Comparison of ENCODE assay signal across 11 mouse cellular contexts in the genomic region with DNA sequence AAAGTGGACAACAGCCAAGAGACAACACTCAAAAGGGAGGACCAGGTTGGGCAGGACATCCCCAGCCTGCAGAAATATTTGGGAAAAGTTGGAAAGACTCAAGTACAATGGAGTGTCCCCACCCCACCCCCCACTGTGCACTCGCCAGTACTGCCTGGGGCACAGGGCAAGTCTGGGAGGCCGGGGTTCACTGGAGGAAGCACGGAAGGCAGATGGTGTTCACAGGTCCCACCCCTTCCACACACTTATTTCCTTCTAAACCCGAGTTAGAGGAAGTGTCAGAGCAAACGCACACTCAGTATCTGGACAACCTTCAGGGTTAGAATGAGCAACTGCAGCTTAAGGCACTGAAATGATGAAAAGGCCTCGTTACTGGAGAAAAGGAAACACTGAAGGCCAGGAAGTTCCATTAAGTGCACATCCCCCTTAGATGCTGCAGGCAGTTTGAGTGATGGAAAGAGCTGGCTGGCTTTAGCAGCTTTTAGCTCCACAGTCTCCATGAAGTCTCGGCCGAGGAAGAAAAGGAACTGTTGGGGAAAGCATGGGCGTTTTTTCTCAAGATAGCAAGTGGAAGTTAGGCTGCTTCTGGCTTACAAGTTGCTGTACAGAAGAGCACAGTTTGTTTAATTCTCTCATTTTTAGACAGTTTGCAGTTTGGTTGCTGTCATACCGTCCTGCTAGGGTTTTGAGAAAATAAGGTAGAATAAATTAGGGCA. TPM values are rescaled to one million over a fixed set of nuclear protein-coding genes. Genes with fewer than 3 reads are reported as not detected.
DNase-seq lines count a peak whose midpoint lies in the region; ATAC-seq and TF ChIP-seq lines count a peak whose summit lies in the region.
"Had no signal": no experiment of that assay in that cellular context is flagged by ENCODE, and none has a peak within 500 bp of the region (broad histone marks: within the 10 kb centered on the region; RNA-seq: fewer than 3 reads in every experiment).

No protein-coding gene starts in this region.

- DNase-seq in kidney, adult 11 months = peak; percentile 4
- DNase-seq in R1 (ENCODE audit: low read depth, low spot score) (peak; percentile 88), liver (peak; percentile 33)
- DNase-seq in heart, adult 8-10 months (ENCODE audit: low spot score) = peak; percentile 3
- no peak for DNase-seq in ovary, postnatal 14 days (ENCODE audit: low spot score)
- DNase-seq in gastrocnemius, adult 2 months = no peak

- no peak for TF ChIP-seq CTCF in gastrocnemius, adult 2 months (IDR thresholded peaks at IDR 0.05)

- H3K4me1 ChIP-seq in kidney, embryonic 14.5 days (ENCODE audit: control insufficient read depth, insufficient read depth, low read length) = no peaks in the 10 kb centered on the region
- H3K4me1 ChIP-seq in forebrain, embryonic 16.5 days (replicated peaks; ENCODE audit: control insufficient read depth, insufficient read depth, low read length) = no peaks in the 10 kb centered on the region

- H3K36me3 ChIP-seq in kidney, embryonic 14.5 days (ENCODE audit: control insufficient read depth, insufficient read depth, low read length) = no peaks in the 10 kb centered on the region
- H3K36me3 ChIP-seq in forebrain, embryonic 16.5 days (ENCODE audit: control insufficient read depth, insufficient read depth) = no peaks in the 10 kb centered on the region
- H3K36me3 ChIP-seq: forebrain, embryonic 12.5 days had no signal

- no peak overlapping the region; the same call in 1 of the 2 replicates for H3K4me2 ChIP-seq in kidney, embryonic 14.5 days (replicated peaks; ENCODE audit: low read depth, low read length)
- H3K4me2 ChIP-seq in forebrain, embryonic 16.5 days (ENCODE audit: low read length) = no peak overlapping the region
- H3K4me2 ChIP-seq: forebrain, embryonic 12.5 days; midbrain, embryonic 11.5 days had no signal

- no peak overlapping the region for H3K27ac ChIP-seq in kidney, embryonic 14.5 days (ENCODE audit: low read depth, low read length)
- H3K27ac ChIP-seq in gastrocnemius, adult 2 months = no peak overlapping the region
- no peak overlapping the region for H3K27ac ChIP-seq in forebrain, embryonic 16.5 days (ENCODE audit: low read length)
- H3K27ac ChIP-seq: forebrain, embryonic 12.5 days had no signal

- no peak overlapping the region for H3K9ac ChIP-seq in kidney, embryonic 14.5 days (ENCODE audit: low read depth, low read length)
- H3K9ac ChIP-seq in forebrain, embryonic 16.5 days (replicated peaks; ENCODE audit: low read depth, low read length) = no peak overlapping the region
- H3K9ac ChIP-seq: forebrain, embryonic 12.5 days had no signal

- no peak for ATAC-seq in kidney, embryonic 14.5 days (ENCODE audit: low FRiP score, low TSS enrichment)
- ATAC-seq in forebrain, embryonic 16.5 days = no peak
- ATAC-seq: Patski had no signal

- intact Hi-C loops in gastrocnemius, adult 2 months (cut with DNase I) = no loop called here

- H3K9me3 ChIP-seq in kidney, embryonic 14.5 days (ENCODE audit: control insufficient read depth, low read length) = no peaks in the 10 kb centered on the region; the same call in 1 of the 2 replicates
- H3K9me3 ChIP-seq in forebrain, embryonic 16.5 days (ENCODE audit: control insufficient read depth, low read length) = no peaks in the 10 kb centered on the region
- H3K9me3 ChIP-seq: forebrain, embryonic 12.5 days had no signal

- 37% methylated on average over 10 of the region's 10 CpGs for WGBS in kidney, embryonic 14.5 days
- WGBS in forebrain, embryonic 16.5 days = 49% methylated on average over 10 of the region's 10 CpGs

- H3K27me3 ChIP-seq in kidney, embryonic 14.5 days (ENCODE audit: control insufficient read depth, insufficient read depth, low read length) = no peaks in the 10 kb centered on the region
- H3K27me3 ChIP-seq in forebrain, embryonic 16.5 days (replicated peaks; ENCODE audit: control insufficient read depth, insufficient read depth, low read length) = no peaks in the 10 kb centered on the region

- H3K4me3 ChIP-seq in kidney, embryonic 14.5 days (ENCODE audit: low read length) = no peak overlapping the region
- no peak overlapping the region for H3K4me3 ChIP-seq in gastrocnemius, adult 2 months
- no peak overlapping the region for H3K4me3 ChIP-seq in forebrain, embryonic 16.5 days (replicated peaks; ENCODE audit: low read length)
- H3K4me3 ChIP-seq: forebrain, embryonic 12.5 days had no signal

RNA-seq across cellular contexts. Expression of gene Tle4, which starts 37.5 kb away (rescaled TPM):
- 16.5 and 20.7 TPM in 2 replicates for polyA plus RNA-seq in kidney, embryonic 14.5 days (2014; fragmentation: Nextera tagmentation; extraction: Ambion mirVana)
- total RNA-seq in heart, adult 8-10 months (2022) = 10 to 100 TPM in 2 of 4 experiments, 1 to 10 TPM in 2; 7.6 to 10.8 (median 9.1) TPM
- 10 to 100 TPM; 17.8 to 20.8 TPM for total RNA-seq in gastrocnemius, adult 2 months (2021)
- polyA plus RNA-seq in forebrain, embryonic 16.5 days (2015; fragmentation: Nextera tagmentation; extraction: Ambion mirVana) = 39.8 and 40.9 TPM in 2 replicates

Comparison
In these comparisons a context has a peak if more than half of its experiments do, and no peak if none do; other contexts are left out.
1. DNase-seq: peak in kidney, adult 11 months (single experiment), R1 (single experiment), heart, adult 8-10 months (single experiment) and liver (single experiment); none in ovary, postnatal 14 days (single experiment) and gastrocnemius, adult 2 months (single experiment).